Mouse (Mus musculus): Measurements from ENCODE around the gene Pip4k2a.

Gene Pip4k2a

DNA sequence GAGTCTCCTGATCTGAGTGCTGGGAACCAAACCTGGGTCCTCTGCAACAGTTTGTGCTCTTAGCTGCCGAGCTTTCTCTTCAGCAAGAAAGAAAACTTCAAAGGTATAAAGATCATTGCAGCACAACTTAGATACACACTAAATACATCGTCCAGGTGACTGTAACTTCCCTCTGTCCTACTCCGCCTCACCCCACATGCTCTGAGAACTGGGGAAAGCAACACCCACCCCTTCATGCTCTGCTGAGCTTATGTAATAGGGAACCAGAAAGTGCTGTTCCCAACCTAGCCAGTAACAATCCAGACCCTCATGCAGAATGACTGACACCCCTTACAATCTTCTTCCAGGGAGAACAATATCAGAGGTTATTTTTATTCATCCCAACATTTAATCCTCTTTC is 41.5 kb downstream of the Pip4k2a start:
- DNase-seq (ENCODE audit: low read depth, low spot score): no peak

DNA sequence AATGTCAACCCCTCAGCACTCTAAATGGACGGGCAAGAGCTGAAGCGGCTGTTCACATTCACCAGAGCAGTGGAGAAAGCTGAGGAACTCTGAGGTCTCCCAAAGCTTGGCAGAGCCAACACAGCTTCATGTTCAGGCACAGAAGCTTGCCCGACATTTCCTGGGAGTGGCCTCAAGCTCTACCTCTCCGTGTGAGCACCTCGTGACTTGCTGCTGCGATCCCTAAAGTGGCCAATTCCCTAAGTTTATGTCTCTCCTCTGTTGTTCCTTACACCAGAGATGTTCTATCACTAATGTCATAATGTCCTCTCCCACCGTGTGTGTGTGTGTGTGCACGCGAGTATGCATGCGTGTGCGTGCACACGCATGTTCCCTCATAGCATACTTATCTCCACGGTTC is 42.3 kb downstream of the Pip4k2a start:
- DNase-seq (ENCODE audit: low read depth, low spot score): no peak

- DNase-seq (ENCODE audit: low read depth, low spot score): no peak
Observed at GRCm38 (mm10) chr2:18955022-18955421, 42.9 kb downstream of the Pip4k2a start.

GRCm38 (mm10) chr2:18954422-18954821 is 43.5 kb downstream of the Pip4k2a start:
- no peak for DNase-seq (ENCODE audit: low read depth, low spot score)

DNA sequence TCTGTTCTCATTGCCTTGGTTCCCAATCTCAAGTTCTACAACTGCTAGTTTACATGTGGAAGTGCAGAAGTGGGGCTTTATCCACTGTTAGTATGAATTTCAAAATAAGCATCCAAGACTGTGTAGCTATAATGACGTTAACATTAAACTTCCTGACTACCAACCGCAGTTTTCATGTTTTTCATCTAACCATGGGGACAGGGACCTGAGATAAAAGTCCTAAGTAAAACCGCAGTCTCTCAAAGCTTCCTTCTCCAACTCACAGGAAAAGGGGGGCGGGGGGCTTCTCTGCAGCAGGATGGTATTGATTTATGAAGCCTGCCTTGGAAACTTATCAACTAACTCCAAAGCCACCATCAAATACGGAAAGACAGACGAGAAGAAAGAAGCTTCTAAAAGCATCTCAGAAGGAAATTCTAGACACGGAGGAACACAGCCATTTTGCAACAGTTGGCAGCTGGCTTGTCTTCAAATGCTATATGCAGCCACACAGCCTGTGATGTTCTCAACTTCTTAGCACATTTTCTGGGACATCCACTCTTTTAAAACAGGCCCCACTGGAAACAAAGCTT is 45.7 kb downstream of the Pip4k2a start:
- no peak for DNase-seq (ENCODE audit: low read depth, low spot score)

- no peak for DNase-seq (ENCODE audit: low read depth, low spot score)
Observed at GRCm38 (mm10) chr2:18950758-18951157, 47.2 kb downstream of the Pip4k2a start.

DNA sequence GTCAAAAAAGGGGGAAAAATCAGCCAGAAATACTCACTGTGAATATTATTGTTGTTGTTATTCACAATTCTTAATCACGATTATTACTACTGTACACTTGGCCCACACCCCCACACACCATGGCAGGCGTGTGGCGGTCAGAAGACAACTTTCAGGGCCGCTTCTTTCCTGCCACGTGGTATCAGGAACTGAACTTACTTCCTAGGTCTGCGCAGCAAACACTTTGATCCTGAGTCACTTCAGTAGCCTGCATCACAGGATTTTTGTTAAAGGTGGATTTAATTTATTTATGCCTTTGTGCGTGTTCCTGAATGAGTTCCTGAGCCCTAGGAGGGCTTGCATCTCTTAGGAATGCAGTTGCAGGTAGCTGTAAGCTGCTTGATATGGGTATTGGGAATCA is 49.2 kb downstream of the Pip4k2a start:
- DNase-seq (ENCODE audit: low read depth, low spot score): no peak

DNA sequence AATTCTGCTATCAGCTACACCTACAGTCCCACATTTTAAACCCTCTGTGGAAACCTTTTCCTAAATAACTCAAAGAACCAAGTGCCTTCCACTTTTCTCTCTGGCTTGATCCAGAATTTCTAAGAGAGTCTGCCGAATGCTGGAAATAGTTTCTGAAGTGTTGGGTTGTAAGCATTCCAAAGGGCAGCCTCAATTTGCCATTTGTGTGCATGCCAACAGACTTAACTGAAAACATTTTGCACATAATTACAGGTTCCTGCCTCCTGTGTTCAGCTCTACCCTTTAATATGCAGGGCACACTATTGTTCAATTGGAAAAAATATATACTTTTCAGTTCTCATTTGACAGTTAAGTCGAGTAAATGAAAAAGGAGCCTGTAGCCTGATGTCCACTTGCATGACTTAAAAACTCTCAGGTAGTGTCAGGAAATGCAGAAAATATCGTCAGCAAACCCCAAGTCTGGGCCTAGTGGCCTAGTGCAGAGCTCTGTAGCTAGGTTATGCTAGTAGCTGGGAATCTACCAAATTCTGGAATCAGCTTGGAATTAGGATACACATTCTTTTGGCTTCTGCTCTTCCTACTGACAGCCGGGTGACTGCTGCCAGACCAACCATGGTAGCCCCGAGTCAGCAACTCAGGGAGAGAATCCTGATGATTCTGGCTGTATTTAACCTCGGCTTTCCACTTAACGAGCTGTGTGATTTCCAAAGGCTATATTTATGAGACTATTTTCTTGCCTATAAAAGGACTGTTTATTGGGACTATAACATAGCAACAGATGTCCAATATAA is 50.1 kb downstream of the Pip4k2a start:
- no peak for DNase-seq (ENCODE audit: low read depth, low spot score)

DNA sequence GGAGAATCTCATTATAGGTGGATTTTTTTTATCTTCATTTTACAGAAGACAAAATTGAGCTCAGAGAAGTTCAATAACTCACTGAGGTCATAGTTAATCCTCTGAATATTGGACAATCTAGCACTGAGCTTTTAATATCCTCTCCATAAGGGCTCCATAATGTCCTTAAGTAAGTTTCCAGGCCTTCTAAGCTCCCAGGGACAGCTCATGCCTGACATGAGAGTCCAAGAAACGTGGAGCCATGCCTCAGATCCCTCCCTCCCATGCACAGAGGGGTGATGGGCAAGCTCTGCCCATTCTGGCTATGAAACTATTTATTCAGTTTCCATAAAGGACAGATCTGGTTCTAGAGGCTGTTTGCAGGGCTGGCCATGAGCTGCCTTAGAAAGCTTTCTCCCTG is 52.5 kb downstream of the Pip4k2a start:
- no peak for DNase-seq (ENCODE audit: low read depth, low spot score)

DNA sequence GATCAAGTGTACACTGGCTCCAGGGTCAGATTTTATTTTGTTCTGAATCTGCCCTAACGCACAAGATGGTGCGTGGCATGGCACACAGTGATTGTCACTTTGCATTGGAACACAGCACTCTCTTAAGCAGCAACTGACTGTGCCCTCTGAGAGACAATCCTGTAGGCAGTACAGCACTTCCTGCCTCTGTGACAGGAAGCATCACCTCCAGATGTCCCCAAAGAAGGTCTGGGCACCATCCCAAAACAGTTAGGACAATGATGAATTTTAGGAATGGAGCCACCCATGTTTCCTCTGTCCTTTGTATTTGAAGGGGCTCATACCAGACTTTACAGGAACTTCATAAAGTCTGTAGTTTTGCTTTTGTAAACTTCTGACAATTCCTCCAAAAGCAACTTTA is 54.0 kb downstream of the Pip4k2a start:
- DNase-seq (ENCODE audit: low read depth, low spot score): no peak

DNA sequence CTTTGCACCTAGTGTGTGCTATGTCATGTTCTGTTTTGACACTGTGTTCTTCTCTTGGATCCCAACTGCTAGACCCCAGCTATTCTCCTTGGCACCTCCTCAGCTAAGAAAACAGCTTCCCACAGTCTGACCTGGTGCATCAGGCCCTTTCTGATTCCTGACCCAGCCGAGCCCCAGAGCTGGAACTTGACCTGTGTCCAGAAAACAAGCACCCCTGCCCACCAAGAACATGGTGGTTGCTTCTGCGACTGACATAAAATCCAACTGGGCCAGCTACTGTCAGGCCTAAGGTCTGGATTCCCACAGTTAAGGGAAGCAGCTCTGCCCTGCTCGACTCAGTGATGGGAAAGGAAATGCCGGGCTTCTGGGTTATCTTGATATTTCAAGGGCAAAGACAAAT is 54.6 kb downstream of the Pip4k2a start:
- DNase-seq (ENCODE audit: low read depth, low spot score): no peak

GRCm38 (mm10) chr2:18940693-18941270 is 57.1 kb downstream of the Pip4k2a start:
- DNase-seq (ENCODE audit: low read depth, low spot score): no peak

- DNase-seq (ENCODE audit: low read depth, low spot score): no peak
Observed at GRCm38 (mm10) chr2:18938923-18939329, 59.0 kb downstream of the Pip4k2a start.

DNA sequence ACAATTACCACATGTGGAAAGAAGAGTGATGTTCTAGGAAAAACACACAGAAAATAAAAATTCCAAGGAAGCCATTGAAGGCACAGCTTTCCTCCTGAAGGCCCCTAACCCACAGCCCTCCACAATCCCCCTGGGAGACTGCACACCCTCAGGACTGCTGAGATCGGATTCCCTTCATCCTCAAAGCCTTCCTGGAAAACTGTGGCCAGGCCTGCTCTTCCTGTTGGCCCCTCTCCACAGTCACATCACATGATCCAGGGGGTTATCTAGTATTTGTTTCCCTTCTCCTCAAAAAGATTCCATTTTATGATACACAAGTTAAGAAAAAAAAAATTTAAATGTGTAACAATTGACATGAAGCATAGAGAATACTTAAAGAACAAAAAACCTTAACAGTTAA is 59.7 kb downstream of the Pip4k2a start:
- no peak for DNase-seq (ENCODE audit: low read depth, low spot score)

- DNase-seq (ENCODE audit: low read depth, low spot score): no peak
Observed at GRCm38 (mm10) chr2:18937611-18938010, 60.3 kb downstream of the Pip4k2a start.

DNA sequence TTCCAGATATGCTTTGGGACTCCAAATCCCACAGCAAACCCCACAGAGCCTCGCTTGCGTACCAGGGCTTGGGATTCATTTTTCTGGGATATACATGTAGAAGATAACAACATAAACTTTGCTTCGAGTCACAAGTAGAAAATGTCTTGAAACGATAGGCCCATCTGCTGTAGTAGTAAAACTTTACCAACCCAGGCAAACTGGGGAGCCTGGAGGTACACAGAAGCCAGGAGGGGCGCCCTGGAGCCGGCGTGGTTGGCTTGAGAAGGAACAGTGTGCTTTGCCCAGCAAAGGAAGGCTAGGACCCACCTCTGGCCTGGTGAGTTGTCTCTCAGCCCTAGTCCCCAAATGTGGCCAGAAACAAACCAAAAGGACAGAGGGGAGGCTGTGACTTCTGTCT is 61.5 kb downstream of the Pip4k2a start:
- no peak for DNase-seq (ENCODE audit: low read depth, low spot score)

DNA sequence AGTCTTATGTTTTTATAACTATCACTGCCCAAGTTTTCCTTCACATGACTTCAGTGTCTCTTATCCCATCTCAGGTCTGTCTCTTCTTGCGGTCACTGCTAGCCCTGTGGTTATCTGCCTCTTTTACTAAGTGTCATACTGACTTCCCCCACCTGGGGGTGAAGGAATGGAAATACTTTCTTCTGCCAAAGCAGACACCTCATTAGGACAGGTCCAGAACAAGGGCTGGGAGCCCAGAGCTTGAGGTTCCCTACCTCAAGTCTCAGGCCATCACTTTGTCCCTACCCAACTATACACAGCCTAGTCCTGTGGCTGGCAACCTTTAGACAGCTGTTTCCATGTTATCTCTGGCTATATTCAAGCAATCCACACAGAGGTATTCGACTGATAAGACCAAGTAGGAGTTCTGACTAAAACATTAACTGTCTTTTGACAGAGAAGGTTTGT is 62.3 kb downstream of the Pip4k2a start:
- no peak for DNase-seq (ENCODE audit: low read depth, low spot score)

DNA sequence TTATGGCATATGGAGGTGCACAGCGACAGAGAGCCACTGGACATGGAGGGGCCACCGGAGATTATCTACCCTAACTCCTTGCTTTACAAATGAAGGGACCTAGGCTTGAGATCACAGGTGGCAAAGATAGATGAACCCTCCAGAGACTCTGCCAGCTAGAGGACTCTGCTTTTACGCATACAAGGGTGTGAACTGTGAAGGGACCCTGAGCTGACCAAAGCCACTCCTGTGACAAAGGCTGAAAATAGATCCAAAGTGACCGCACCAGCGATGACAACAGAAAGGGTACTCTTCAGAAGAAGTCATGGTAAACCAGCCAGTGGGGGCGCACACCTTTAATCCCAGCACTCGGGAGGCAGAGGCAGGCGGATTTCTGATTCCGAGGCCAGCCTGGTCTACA is 63.8 kb downstream of the Pip4k2a start:
- no peak for DNase-seq (ENCODE audit: low read depth, low spot score)

DNA sequence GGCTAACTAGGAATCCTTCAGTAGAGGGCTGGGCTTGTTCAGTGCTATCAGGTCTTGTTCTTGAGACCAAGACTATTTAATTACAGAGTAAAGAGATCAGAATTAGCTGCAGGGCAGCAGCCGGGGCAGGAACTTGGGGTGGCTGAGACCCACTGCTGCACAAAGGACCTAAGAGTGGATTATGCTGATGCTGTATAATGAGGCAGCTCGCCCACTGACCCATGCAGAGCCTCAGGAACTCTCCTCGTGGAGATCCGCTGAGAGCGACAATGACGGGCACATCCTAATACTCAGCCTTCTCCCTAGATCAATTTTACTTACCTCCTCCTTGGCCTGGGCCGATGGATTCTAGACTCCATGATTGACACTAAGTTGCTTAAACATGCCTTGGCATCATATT is 64.5 kb downstream of the Pip4k2a start:
- DNase-seq (ENCODE audit: low read depth, low spot score): no peak

DNA sequence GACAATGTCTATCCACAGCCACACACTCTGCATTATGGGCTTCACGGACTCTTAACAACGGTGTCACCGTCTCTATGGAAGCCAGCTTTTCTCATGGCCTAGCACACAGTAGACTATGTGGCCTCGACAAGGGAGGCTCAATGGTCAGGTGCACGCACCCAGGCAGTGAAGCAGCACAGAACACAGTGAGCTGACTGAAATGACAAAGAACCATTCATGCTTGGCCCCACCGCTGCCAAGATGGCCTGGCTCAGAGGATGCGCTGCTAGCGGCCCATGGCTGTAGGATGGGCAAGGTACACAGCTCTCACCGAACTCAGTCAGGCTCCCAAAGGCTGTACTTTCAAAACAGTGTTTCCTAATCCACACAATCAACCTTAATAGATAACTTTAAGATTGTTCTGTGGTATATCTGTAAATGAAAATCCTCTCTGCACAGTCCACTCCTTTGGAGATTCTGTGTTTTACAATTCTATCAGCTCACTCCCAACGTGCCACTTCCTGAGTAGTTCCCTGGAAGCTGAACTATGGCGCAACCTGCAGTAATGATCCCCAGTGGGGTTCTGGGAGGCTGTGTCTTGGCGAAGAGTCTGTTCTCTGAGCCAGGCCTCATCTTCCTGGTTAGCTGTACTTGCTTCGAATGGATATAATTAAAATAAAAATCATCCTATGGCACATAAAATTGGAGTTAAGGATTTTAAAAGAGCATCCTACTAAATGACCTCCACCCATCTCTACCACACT is 67.4 kb downstream of the Pip4k2a start:
- no peak for DNase-seq (ENCODE audit: low read depth, low spot score)

- DNase-seq (ENCODE audit: low read depth, low spot score): no peak
Observed at GRCm38 (mm10) chr2:18928597-18929257, 69.2 kb downstream of the Pip4k2a start.

GRCm38 (mm10) chr2:18928196-18928595 is 69.7 kb downstream of the Pip4k2a start:
- DNase-seq (ENCODE audit: low read depth, low spot score): no peak
